Mouse (Mus musculus) stomach, postnatal 0 days (tissue): ENCODE measurements around the gene Cfap126.

Source experiments
- CTCF ChIP-seq: IDR thresholded peaks from 2 replicates; pipeline ENCODE4 v1.5.1; 2016; ENCODE audit warnings: antibody characterized with exemption, low read depth, mild to moderate bottlenecking, moderate library complexity
- EP300 ChIP-seq: optimal IDR thresholded peaks from 2 replicates; pipeline ENCODE3; 2016; ENCODE audit warnings: antibody characterized with exemption

GRCm38 (mm10) chr1:171109620-171110019, 4.1 kb upstream of the Cfap126 start:
- TF ChIP-seq CTCF (no peak), EP300 (no peak)
